Mouse (Mus musculus) stomach, embryonic 15.5 days (tissue): Measurements from ENCODE around the gene Mpnd. TPM values are rescaled to one million over a fixed set of nuclear protein-coding genes. Genes with fewer than 3 reads are reported as not detected.
A peak's percentile ranks its signal among the peaks of the same experiment; 100 is the strongest.

Source experiments
- ATAC-seq: fragments of 200-750 bp; cut with Nextera tagmentation; 2 replicates; pipeline ENCODE4 v1.8.0; 2017; ENCODE audit warnings: low read depth, moderate number of reproducible peaks, moderate TSS enrichment; ENCODE audit not compliant: insufficient read depth, low FRiP score
- H3K27ac ChIP-seq: fragments of 300-500 bp; sonication (generic); 2 replicates; pipeline ENCODE4 v1.5.1; 2015; ENCODE audit warnings: mild to moderate bottlenecking, inconsistent platforms
- H3K27me3 ChIP-seq: fragments of 300-500 bp; sonication (generic); replicated peaks from 2 replicates; pipeline ENCODE4 v1.6.1; 2015; ENCODE audit warnings: inconsistent platforms
- H3K36me3 ChIP-seq: fragments of 300-500 bp; sonication (generic); 2 replicates; pipeline ENCODE4 v1.6.1; 2015; ENCODE audit warnings: inconsistent platforms
- H3K4me1 ChIP-seq: fragments of 300-500 bp; sonication (generic); 2 replicates; pipeline ENCODE4 v1.6.1; 2015; ENCODE audit warnings: inconsistent platforms
- H3K4me2 ChIP-seq: fragments of 300-500 bp; sonication (generic); 2 replicates; pipeline ENCODE4 v1.6.1; 2015; ENCODE audit warnings: mild to moderate bottlenecking, inconsistent platforms
- H3K4me3 ChIP-seq: fragments of 300-500 bp; sonication (generic); replicated peaks from 2 replicates; pipeline ENCODE4 v1.5.1; 2015; ENCODE audit warnings: inconsistent platforms
- H3K9ac ChIP-seq: fragments of 300-500 bp; sonication (generic); 2 replicates; pipeline ENCODE4 v1.6.1; 2015; ENCODE audit warnings: inconsistent platforms
- H3K9me3 ChIP-seq: fragments of 300-500 bp; sonication (generic); 2 replicates; pipeline ENCODE4 v1.6.1; 2016; ENCODE audit warnings: inconsistent platforms
- WGBS: fragments of 180-500 bp; shearing (Covaris S2); methylation state at CpG from one replicate; pipeline ENCODE4 v1.1.7; 2015; 5-methylcytosine and 5-hydroxymethylcytosine counted together
- polyA plus RNA-seq: library from polyadenylated mRNA; unstranded; fragments of >200 nt; fragmentation: Nextera tagmentation; extraction: Ambion mirVana; gene quantifications from 2 replicates; pipeline ENCODE4 v1.2.1, GENCODE M21; 2015

Gene Mpnd
- polyA plus RNA-seq, 1 experiment from 2014 or later = 91.8 TPM

DNA sequence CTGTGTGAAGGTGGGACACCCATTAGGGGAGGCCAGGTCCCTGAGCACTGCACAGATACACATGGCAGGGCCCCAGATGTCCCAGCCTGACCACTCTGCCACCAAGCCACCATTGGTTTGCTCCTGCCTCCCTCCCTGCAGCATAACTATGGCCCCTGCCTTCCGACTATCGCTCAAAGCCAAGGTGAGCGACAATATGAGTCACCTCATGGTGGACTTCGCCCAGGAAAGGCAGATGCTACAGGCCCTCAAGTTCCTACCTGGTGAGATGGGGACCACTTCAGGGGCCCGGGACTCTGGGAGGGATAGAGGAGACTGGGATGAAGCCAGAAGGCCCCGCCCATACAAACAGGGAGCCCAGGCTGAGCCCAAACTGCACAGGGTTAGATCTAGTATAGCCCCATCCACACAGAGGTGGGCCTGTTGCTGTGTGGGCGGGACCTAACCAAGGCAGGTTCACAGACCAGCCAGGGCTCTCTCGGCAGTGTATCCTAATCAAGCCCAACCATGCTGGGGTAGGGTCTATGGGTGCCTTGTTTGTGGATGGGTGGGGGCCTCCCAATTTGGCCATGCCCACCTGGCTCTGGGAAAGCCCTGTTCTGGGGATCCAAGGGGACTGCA lies 15.1 kb upstream of the Mpnd start:
- Histone ChIP-seq H3K9me3 (no peaks in the 10 kb centered on the region), H3K4me2 (no peak overlapping the region), H3K4me3 (no peak overlapping the region), H3K4me1 (peaks cover 5% of the 10 kb centered on the region; the same call in 1 of the 2 replicates), H3K9ac (no peak overlapping the region), H3K27ac (no peak overlapping the region), H3K27me3 (0 out of 2 replicates have a peak, but pooled peaks cover 3% of the 10 kb centered on the region), H3K36me3 (no peaks in the 10 kb centered on the region)
- no peak for ATAC-seq
- WGBS = 75% methylated on average over 8 of the region's 8 CpGs

DNA sequence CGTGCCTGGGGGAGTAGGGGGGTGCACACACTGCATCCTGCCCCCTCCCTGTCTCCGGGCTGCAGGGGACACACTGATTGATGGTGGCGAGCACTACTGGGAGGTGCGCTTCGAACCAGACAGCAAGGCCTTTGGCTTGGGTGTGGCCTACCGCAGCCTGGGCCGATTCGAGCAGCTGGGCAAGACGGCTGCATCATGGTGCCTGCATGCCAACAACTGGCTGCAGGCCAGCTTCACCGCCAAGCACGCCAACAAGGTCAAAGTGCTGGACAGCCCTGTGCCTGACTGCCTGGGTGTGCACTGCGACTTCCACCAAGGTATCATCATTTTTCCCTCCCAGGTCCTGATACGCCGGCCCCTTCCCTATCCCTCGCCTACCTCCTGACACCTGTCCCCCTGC lies 9.5 kb upstream of the Mpnd start:
- H3K4me2 ChIP-seq = no peak overlapping the region
- ATAC-seq = no peak
- H3K27me3 ChIP-seq = peaks cover 8% of the 10 kb centered on the region; the same call in 1 of the 2 replicates
- H3K4me3 ChIP-seq = no peak overlapping the region
- WGBS = 82% methylated on average over 15 of the region's 15 CpGs
- H3K9me3 ChIP-seq = no peaks in the 10 kb centered on the region
- H3K27ac ChIP-seq = no peak overlapping the region
- H3K36me3 ChIP-seq = no peaks in the 10 kb centered on the region
- no peak overlapping the region for H3K9ac ChIP-seq
- H3K4me1 ChIP-seq = no peaks in the 10 kb centered on the region

GRCm38 (mm10) chr17:55999794-56000499 lies 5.6 kb upstream of the Mpnd start:
- Histone ChIP-seq H3K4me2 (0 out of 2 replicates have a peak overlapping the region, but pooled peaks have one; percentile 3), H3K9me3 (no peaks in the 10 kb centered on the region), H3K9ac (no peak overlapping the region), H3K4me1 (no peaks in the 10 kb centered on the region), H3K27ac (no peak overlapping the region), H3K27me3 (peaks cover 8% of the 10 kb centered on the region; the same call in 1 of the 2 replicates), H3K4me3 (no peak overlapping the region), H3K36me3 (no peaks in the 10 kb centered on the region)
- WGBS = 13% methylated on average over 30 of the region's 30 CpGs
- no peak for ATAC-seq

DNA sequence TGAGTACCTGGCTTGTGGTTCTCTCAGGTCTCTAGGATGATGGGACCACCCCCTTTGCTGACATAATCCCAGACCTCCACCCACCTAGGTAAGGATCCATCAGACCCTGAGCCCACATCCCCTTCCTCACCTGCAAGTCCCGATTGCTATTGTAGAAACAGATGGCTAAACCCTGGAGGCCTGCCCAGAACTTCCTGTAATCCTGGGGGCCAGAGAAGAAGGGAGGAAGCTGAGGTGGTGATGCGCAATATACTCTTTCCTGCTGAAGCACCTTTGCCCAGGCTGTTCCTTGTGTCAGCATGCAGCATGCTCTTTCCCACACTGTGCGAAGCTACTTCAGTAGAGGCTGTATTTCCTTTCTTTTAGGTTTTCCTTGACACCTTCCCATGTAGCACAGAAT lies 2.5 kb upstream of the Mpnd start:
- ATAC-seq = no peak
- H3K27ac ChIP-seq = no peak overlapping the region
- H3K4me3 ChIP-seq = no peak overlapping the region
- H3K4me2 ChIP-seq = no peak overlapping the region
- no peaks in the 10 kb centered on the region for H3K36me3 ChIP-seq
- no peak overlapping the region for H3K9ac ChIP-seq
- H3K27me3 ChIP-seq = peaks cover 8% of the 10 kb centered on the region; the same call in 1 of the 2 replicates
- peaks cover 9% of the 10 kb centered on the region for H3K4me1 ChIP-seq
- WGBS = 82% methylated on average over 3 of the region's 3 CpGs
- no peaks in the 10 kb centered on the region for H3K9me3 ChIP-seq

DNA sequence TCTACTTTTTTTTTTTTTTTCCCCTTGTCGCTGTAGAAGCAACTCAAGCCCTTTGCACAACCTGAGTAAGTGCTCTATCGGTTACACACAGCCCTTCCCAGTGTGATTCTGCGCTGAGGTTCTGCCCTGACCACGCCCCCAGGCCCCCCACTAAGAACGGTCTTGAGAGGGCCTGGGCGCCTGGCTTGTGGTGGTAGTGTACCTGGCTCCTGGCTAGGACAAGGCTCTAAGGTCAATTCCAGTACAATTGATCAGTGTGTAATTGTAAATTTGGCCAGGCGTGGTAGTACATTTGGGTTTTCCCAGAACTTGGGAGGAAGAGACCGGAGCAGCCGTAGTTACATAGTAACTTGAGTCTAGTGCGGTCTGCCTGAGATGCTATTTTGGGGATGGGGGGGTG lies 1.4 kb downstream of the Mpnd start:
- WGBS = 56% methylated on average over 10 of the region's 10 CpGs
- Histone ChIP-seq H3K27ac (no peak overlapping the region; the same call in 1 of the 2 replicates), H3K9me3 (no peaks in the 10 kb centered on the region), H3K36me3 (peaks cover 8% of the 10 kb centered on the region; the same call in 1 of the 2 replicates), H3K4me3 (no peak overlapping the region), H3K9ac (no peak overlapping the region), H3K27me3 (no peaks in the 10 kb centered on the region), H3K4me1 (peaks cover 22% of the 10 kb centered on the region), H3K4me2 (no peak overlapping the region)
- ATAC-seq = no peak

DNA sequence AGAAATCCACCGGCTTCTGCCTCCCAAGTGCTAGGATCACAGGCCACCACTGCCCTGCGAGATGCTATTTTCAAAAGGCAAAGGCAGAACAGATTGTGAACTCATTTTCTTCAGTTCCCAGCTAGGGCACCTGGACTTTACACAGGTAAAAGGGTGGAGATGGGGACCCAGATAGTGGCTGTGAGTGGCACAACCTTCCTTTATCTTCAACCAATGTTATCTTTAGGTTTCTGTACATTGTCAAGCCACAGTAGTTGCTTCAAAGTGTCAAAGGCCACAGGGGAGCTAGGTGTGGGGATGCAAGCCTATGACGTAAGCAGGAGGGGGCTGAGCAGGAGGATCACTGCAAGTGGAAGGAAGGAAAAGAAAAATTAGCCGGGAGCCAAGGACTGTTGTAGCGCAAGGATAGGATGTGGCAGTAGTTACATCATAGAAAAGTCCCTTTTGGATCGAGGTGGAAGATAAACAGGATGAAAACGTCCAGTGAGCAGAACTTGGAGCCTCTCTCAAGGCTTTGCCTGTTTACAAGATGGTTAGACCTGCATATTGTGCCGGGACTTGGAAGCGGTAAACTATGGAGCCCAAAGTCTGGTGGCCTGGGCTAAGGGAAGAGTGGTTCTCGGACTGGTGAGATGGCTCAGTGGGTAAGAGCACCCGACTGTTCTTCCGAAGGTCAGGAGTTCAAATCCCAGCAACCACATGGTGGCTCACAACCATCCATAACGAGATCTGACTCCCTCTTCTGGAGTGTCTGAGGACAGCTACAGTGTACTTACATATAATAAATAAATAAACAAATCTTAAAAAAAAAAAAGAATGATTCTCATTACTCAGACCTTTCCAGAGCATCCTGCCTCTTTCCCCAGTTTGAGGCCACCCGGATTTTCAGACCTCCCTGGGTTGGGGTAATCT lies 2.2 kb downstream of the Mpnd start:
- H3K4me2 ChIP-seq = peak overlapping the region; percentile 100
- H3K27me3 ChIP-seq = no peaks in the 10 kb centered on the region
- peak overlapping the region; percentile 73 for H3K27ac ChIP-seq
- ATAC-seq = peak; percentile 0; the same call in 1 of the 2 replicates
- 20% methylated on average over 14 of the region's 14 CpGs for WGBS
- peak overlapping the region; percentile 6; the same call in 1 of the 2 replicates for H3K9ac ChIP-seq
- H3K4me1 ChIP-seq = peaks cover 22% of the 10 kb centered on the region
- H3K4me3 ChIP-seq = peak overlapping the region; percentile 98
- H3K36me3 ChIP-seq = peaks cover 14% of the 10 kb centered on the region; the same call in 1 of the 2 replicates
- H3K9me3 ChIP-seq = no peaks in the 10 kb centered on the region

DNA sequence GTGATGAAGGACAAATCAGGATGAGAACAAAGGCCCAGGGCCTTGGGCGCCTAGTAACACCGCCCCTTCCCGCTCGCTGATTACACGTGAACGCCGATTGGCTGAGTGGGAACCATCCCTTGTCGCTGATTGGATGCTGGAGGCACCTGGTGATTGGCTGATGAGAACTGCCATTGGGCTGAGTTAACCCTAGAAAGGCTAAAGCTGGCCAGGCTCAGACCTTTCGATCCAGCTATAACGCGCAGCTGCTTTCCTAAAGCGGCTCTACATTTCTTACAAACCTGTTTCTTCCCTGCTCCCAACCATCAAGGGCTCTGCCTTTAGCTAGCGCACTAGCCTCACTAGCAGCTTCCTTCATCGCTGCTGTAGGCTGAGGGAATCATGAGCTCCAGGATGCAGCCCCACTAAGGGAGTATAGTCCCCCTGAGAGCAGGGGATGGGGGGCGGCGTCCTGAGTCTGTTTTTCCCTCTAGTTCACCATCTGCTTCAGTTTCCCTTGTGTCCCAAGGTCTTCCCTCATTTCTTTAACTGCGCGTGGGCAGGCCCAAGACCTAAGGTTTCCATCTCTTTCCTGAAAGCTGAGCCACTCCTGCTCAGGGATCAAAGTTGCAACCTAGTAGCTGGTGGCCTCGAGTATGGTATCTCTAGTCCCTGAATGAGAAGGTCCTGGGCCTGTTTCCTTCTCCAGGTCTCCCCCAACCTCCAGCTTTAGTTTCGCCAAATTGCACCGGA lies 3.0 kb downstream of the Mpnd start:
- Histone ChIP-seq H3K36me3 (peaks cover 14% of the 10 kb centered on the region; the same call in 1 of the 2 replicates), H3K9me3 (no peaks in the 10 kb centered on the region), H3K4me2 (peak overlapping the region; percentile 100), H3K27me3 (no peaks in the 10 kb centered on the region), H3K9ac (peak overlapping the region; percentile 56), H3K4me1 (peaks cover 22% of the 10 kb centered on the region), H3K4me3 (peak overlapping the region; percentile 98), H3K27ac (peak overlapping the region; percentile 92)
- ATAC-seq = peak; percentile 90
- under 1% methylated on average over 21 of the region's 21 CpGs for whole genome bisulfite sequencing

DNA sequence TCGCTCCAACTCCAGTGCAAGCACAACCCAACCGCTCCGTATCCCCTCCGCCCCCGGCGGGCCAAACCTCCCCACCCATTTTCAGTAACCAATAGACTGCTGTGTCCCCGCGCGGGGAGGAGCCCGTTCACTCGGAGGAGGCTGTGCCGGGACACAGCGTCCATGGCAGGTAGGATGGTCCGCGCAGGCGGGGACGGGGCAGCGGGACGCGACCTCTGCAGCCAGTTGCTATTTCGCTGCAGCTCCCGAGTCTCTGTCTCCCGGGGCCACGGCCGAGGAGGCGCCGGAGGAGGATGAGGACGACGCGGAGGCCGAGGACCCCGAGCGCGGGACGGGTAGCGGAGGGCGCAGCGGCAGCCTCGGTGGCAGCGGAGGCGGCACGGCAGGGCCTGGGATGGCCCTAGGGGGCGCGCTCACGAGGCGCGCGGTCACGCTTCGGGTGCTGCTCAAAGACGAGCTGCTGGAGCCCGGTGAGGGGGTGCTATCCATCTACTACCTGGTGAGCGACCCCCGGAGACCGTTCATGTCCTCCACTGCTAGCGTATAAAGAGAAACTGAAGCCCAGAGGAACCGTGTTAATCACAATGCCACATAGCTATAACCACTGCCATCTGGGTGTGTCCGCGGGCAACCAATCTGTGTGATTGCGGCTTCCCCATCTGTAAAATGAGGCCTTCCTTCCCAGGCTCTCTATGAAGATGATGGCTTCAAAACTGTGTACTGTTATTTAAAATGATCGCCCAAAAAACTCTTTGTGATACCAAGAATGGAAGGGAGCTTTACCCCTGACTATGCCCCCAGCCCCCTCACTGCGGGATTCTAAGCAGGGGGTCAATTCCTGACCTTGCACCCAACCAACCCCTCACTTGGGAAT lies 3.8 kb downstream of the Mpnd start:
- peak overlapping the region; percentile 100 for H3K4me2 ChIP-seq
- no peaks in the 10 kb centered on the region for H3K27me3 ChIP-seq
- peak overlapping the region; percentile 98 for H3K4me3 ChIP-seq
- H3K4me1 ChIP-seq = peaks cover 22% of the 10 kb centered on the region
- H3K9ac ChIP-seq = peak overlapping the region; percentile 83
- peaks cover 14% of the 10 kb centered on the region; the same call in 1 of the 2 replicates for H3K36me3 ChIP-seq
- peak overlapping the region; percentile 92 for H3K27ac ChIP-seq
- H3K9me3 ChIP-seq = no peaks in the 10 kb centered on the region
- WGBS = under 1% methylated on average over 62 of the region's 62 CpGs
- ATAC-seq = peak; percentile 89

- Histone ChIP-seq H3K27me3 (no peaks in the 10 kb centered on the region), H3K9ac (peak overlapping the region; percentile 83; the same call in 1 of the 2 replicates), H3K27ac (0 out of 2 replicates have a peak overlapping the region, but pooled peaks have one; percentile 92), H3K36me3 (peaks cover 17% of the 10 kb centered on the region; the same call in 1 of the 2 replicates), H3K4me3 (peak overlapping the region; percentile 98), H3K4me2 (peak overlapping the region; percentile 100), H3K9me3 (no peaks in the 10 kb centered on the region), H3K4me1 (peaks cover 22% of the 10 kb centered on the region)
- WGBS = 41% methylated on average over 2 of the region's 2 CpGs
- ATAC-seq = no peak
Observed at GRCm38 (mm10) chr17:56009962-56010240, 4.4 kb downstream of the Mpnd start.

- H3K27ac ChIP-seq = no peak overlapping the region
- H3K4me2 ChIP-seq = peak overlapping the region; percentile 100
- peaks cover 20% of the 10 kb centered on the region for H3K36me3 ChIP-seq
- H3K9me3 ChIP-seq = no peaks in the 10 kb centered on the region
- peaks cover 22% of the 10 kb centered on the region for H3K4me1 ChIP-seq
- no peaks in the 10 kb centered on the region for H3K27me3 ChIP-seq
- H3K4me3 ChIP-seq = peak overlapping the region; percentile 98
- 67% methylated on average over 14 of the region's 14 CpGs for WGBS
- ATAC-seq = no peak
- H3K9ac ChIP-seq = peak overlapping the region; percentile 83; the same call in 1 of the 2 replicates
Observed at GRCm38 (mm10) chr17:56010255-56010654, 4.7 kb downstream of the Mpnd start.
